In genomic region chr4:106902157-106902556, GRCm38 (mm10) we compare ENCODE assay signal across 26 mouse cellular contexts. TPM values are rescaled to one million over a fixed set of nuclear protein-coding genes. Genes with fewer than 3 reads are reported as not detected.
DNase-seq lines count a peak whose midpoint lies in the region; ATAC-seq and TF ChIP-seq lines count a peak whose summit lies in the region.
"Had no signal": no experiment of that assay in that cellular context is flagged by ENCODE, and none has a peak within 500 bp of the region (broad histone marks: within the 10 kb centered on the region; RNA-seq: fewer than 3 reads in every experiment).

No protein-coding gene starts in this region.

- 0 out of 2 replicates have a peak overlapping the region, but pooled peaks have one; percentile 19 for H3K27ac ChIP-seq in liver, embryonic 11.5 days (ENCODE audit: low read depth, low read length)
- H3K27ac ChIP-seq in MEL (ENCODE audit: control insufficient read depth, low read depth, low read length): peak overlapping the region; percentile 81
- no peak overlapping the region for H3K27ac ChIP-seq in liver, embryonic 12.5 days
- H3K27ac ChIP-seq in embryonic facial prominence, embryonic 10.5 days (replicated peaks): no peak overlapping the region
- H3K27ac ChIP-seq: forebrain, embryonic 12.5 days; hindbrain, embryonic 12.5 days; layer of hippocampus, adult 2 months; limb, embryonic 13.5 days; midbrain, embryonic 15.5 days; neural tube, embryonic 13.5 days; stomach, embryonic 15.5 days had no signal

- H3K9ac ChIP-seq in liver, embryonic 11.5 days (ENCODE audit: low read depth, low read length): no peak overlapping the region
- H3K9ac ChIP-seq in MEL (ENCODE audit: control insufficient read depth, low read depth, low read length, poor library complexity, severe bottlenecking): peak overlapping the region; percentile 49
- no peak overlapping the region for H3K9ac ChIP-seq in liver, embryonic 12.5 days
- H3K9ac ChIP-seq: forebrain, embryonic 12.5 days; hindbrain, embryonic 12.5 days; limb, embryonic 13.5 days; midbrain, embryonic 15.5 days; neural tube, embryonic 13.5 days; stomach, embryonic 15.5 days had no signal

- 55% methylated on average over 8 of the region's 8 CpGs for WGBS in liver, embryonic 11.5 days
- WGBS in liver, embryonic 12.5 days (ENCODE audit: insufficient replicate concordance): 38% methylated on average over 8 of the region's 8 CpGs
- 76% methylated on average over 8 of the region's 8 CpGs for WGBS in embryonic facial prominence, embryonic 10.5 days

- H3K36me3 ChIP-seq in liver, embryonic 11.5 days (ENCODE audit: control insufficient read depth, insufficient read depth, low read length): no peaks in the 10 kb centered on the region
- H3K36me3 ChIP-seq in MEL (ENCODE audit: control insufficient read depth in 1 of 2, insufficient read depth in 2 of 2, low read length in 2 of 2): peaks cover 0 to 13% of the 10 kb centered on the region in 2 experiments; a peak in 2 of 4 replicates
- no peaks in the 10 kb centered on the region for H3K36me3 ChIP-seq in liver, embryonic 12.5 days
- no peaks in the 10 kb centered on the region for H3K36me3 ChIP-seq in embryonic facial prominence, embryonic 10.5 days (replicated peaks)
- H3K36me3 ChIP-seq: forebrain, embryonic 12.5 days; hindbrain, embryonic 12.5 days; limb, embryonic 13.5 days; midbrain, embryonic 15.5 days; neural tube, embryonic 13.5 days; stomach, embryonic 15.5 days had no signal

- no peak for TF ChIP-seq RAD21 in MEL (IDR thresholded peaks at IDR 0.05; ENCODE audit: low read depth, low read length)

- ATAC-seq in liver, embryonic 11.5 days (replicated peaks; ENCODE audit: low FRiP score): 0 out of 2 replicates have a peak, but pooled peaks have one; percentile 44
- peak; percentile 37; the same call in 1 of the 2 replicates for ATAC-seq in liver, embryonic 12.5 days
- peak; percentile 75 for ATAC-seq in megakaryocyte-erythroid progenitor cell, adult 5-6 weeks (replicated peaks; ENCODE audit: low FRiP score, low TSS enrichment, poor library complexity, severe bottlenecking)
- ATAC-seq: activated CD4-positive, CD25-positive, alpha-beta regulatory T cell, adult 4 months; intestine, postnatal 0 days; midbrain, embryonic 15.5 days had no signal

- H3K4me1 ChIP-seq in liver, embryonic 11.5 days (replicated peaks; ENCODE audit: control insufficient read depth, insufficient read depth, low read length): peaks cover 9% of the 10 kb centered on the region; the same call in 1 of the 2 replicates
- peaks cover 5 to 18% of the 10 kb centered on the region in 2 experiments for H3K4me1 ChIP-seq in MEL (ENCODE audit: control insufficient read depth in 1 of 2, insufficient read depth in 2 of 2, low read length in 2 of 2)
- peaks cover 38% of the 10 kb centered on the region for H3K4me1 ChIP-seq in liver, embryonic 12.5 days
- peaks cover 49% of the 10 kb centered on the region for H3K4me1 ChIP-seq in embryonic facial prominence, embryonic 10.5 days
- H3K4me1 ChIP-seq: neural tube, embryonic 13.5 days had no signal

- H3K27me3 ChIP-seq in liver, embryonic 11.5 days (replicated peaks; ENCODE audit: control insufficient read depth, insufficient read depth, low read length): no peaks in the 10 kb centered on the region
- no peaks in the 10 kb centered on the region; a peak in 2 of 4 replicates for H3K27me3 ChIP-seq in MEL (ENCODE audit: control insufficient read depth in 1 of 2, insufficient read depth in 2 of 2, low read length in 2 of 2)
- peaks cover 37% of the 10 kb centered on the region for H3K27me3 ChIP-seq in liver, embryonic 12.5 days (replicated peaks)
- H3K27me3 ChIP-seq in embryonic facial prominence, embryonic 10.5 days (replicated peaks; ENCODE audit: low read depth, poor library complexity, severe bottlenecking): peaks cover 19% of the 10 kb centered on the region; the same call in 1 of the 2 replicates
- H3K27me3 ChIP-seq: limb, embryonic 13.5 days; midbrain, embryonic 15.5 days; neural tube, embryonic 13.5 days; stomach, embryonic 15.5 days had no signal

- no peaks in the 10 kb centered on the region for H3K79me2 ChIP-seq in MEL (ENCODE audit: control insufficient read depth, insufficient read depth, low read length, poor library complexity)

- no peak for TF ChIP-seq POLR2A in MEL (IDR thresholded peaks at IDR 0.05; ENCODE audit: control insufficient read depth in 1 of 2, insufficient read depth in 1 of 2, low read depth in 1 of 2, low read length in 2 of 2, poor library complexity in 1 of 2)

- H3K4me2 ChIP-seq in liver, embryonic 11.5 days: no peak overlapping the region
- no peak overlapping the region for H3K4me2 ChIP-seq in liver, embryonic 12.5 days
- H3K4me2 ChIP-seq: forebrain, embryonic 12.5 days; hindbrain, embryonic 12.5 days; limb, embryonic 13.5 days; midbrain, embryonic 15.5 days; neural tube, embryonic 13.5 days; stomach, embryonic 15.5 days had no signal

- no peak overlapping the region for H3K4me3 ChIP-seq in liver, embryonic 11.5 days (ENCODE audit: low read depth, low read length)
- peak overlapping the region; percentile 28 to 53 for H3K4me3 ChIP-seq in MEL (ENCODE audit: control insufficient read depth in 1 of 2, insufficient read depth in 1 of 2, low read depth in 2 of 2, low read length in 2 of 2)
- H3K4me3 ChIP-seq in liver, embryonic 12.5 days: no peak overlapping the region
- H3K4me3 ChIP-seq in embryonic facial prominence, embryonic 10.5 days: no peak overlapping the region
- H3K4me3 ChIP-seq: forebrain, embryonic 12.5 days; hindbrain, embryonic 12.5 days; layer of hippocampus, adult 2 months; limb, embryonic 13.5 days; midbrain, embryonic 15.5 days; neural tube, embryonic 13.5 days; stomach, embryonic 15.5 days had no signal

- TF ChIP-seq EP300 in MEL (IDR thresholded peaks at IDR 0.05; ENCODE audit: low read depth in 1 of 2, low read length in 2 of 2): peak; percentile 79 to 82

- DNase-seq in liver, embryonic 11.5 days (ENCODE audit: low spot score): no peak
- no peak for DNase-seq in liver
- DNase-seq in MEL (ENCODE audit: low read depth, low spot score): peak; percentile 85
- no peak for DNase-seq in cerebellum, adult 11 months
- no peak for DNase-seq in left cerebral cortex, postnatal 4 days
- DNase-seq in embryonic facial prominence, embryonic 10.5 days (ENCODE audit: low spot score): no peak
- DNase-seq: adrenal gland, postnatal 14 days; cerebellum, adult 9-10 months; gastrocnemius, postnatal 36 days; heart, postnatal 10 days; kidney, postnatal 25 days; lung, adult 2 months; lung, postnatal 14 days; retina, postnatal 1 day; thymus, postnatal 36 days had no signal

- intact Hi-C loops in left cerebral cortex, postnatal 4 days (cut with DNase I): no loop called here

- no peak for TF ChIP-seq CTCF in MEL (IDR thresholded peaks at IDR 0.05 in 2 of 3, conservative IDR thresholded peaks at IDR 0.05 in 1 of 3; ENCODE audit: control insufficient read depth in 1 of 3, insufficient read depth in 1 of 3, low read depth in 2 of 3, low read length in 3 of 3, poor library complexity in 1 of 3, severe bottlenecking in 1 of 3)

- H3K9me3 ChIP-seq in liver, embryonic 11.5 days (ENCODE audit: control insufficient read depth, low read length): no peaks in the 10 kb centered on the region
- no peaks in the 10 kb centered on the region for H3K9me3 ChIP-seq in MEL (replicated peaks; ENCODE audit: insufficient read depth, low read length)
- H3K9me3 ChIP-seq in liver, embryonic 12.5 days (replicated peaks): no peaks in the 10 kb centered on the region
- H3K9me3 ChIP-seq in embryonic facial prominence, embryonic 10.5 days: no peaks in the 10 kb centered on the region
- H3K9me3 ChIP-seq: forebrain, embryonic 12.5 days; hindbrain, embryonic 12.5 days; limb, embryonic 13.5 days; midbrain, embryonic 15.5 days; neural tube, embryonic 13.5 days; stomach, embryonic 15.5 days had no signal

TF ChIP-seq in MEL, 35 proteins besides CTCF, POLR2A, EP300 and RAD21 (continues in another document):
- TF ChIP-seq MYB (IDR thresholded peaks at IDR 0.05; ENCODE audit: low read depth, low read length) (peak; percentile 39; the same call in 1 of the 2 replicates), CHD2 (IDR thresholded peaks at IDR 0.05; ENCODE audit: low read length) (no peak), TBP (IDR thresholded peaks at IDR 0.05; ENCODE audit: low read depth, low read length) (no peak), TCF12 (IDR thresholded peaks at IDR 0.05; ENCODE audit: low read depth, low read length) (peak; percentile 78; the same call in 1 of the 2 replicates), NELFE (IDR thresholded peaks at IDR 0.05; ENCODE audit: low read depth, low read length) (no peak), JUND (IDR thresholded peaks at IDR 0.05; ENCODE audit: low read depth, low read length) (0 out of 2 replicates have a peak, but pooled peaks have one; percentile 26), HCFC1 (IDR thresholded peaks at IDR 0.05; ENCODE audit: low read depth, low read length) (no peak), ELF1 (IDR thresholded peaks at IDR 0.05; ENCODE audit: low read depth, low read length) (no peak), RCOR1 (IDR thresholded peaks at IDR 0.05; ENCODE audit: low read depth, low read length) (peak; percentile 45; the same call in 1 of the 2 replicates), MXI1 (IDR thresholded peaks at IDR 0.05; ENCODE audit: low read depth, low read length) (0 out of 2 replicates have a peak, but pooled peaks have one; percentile 16), GATA1 (IDR thresholded peaks at IDR 0.05; ENCODE audit: low read depth, low read length) (peak; percentile 67), UBTF (IDR thresholded peaks at IDR 0.05; ENCODE audit: borderline replicate concordance, insufficient read depth, low read depth, low read length) (no peak), E2F4 (IDR thresholded peaks at IDR 0.05; ENCODE audit: borderline replicate concordance, low read depth, low read length) (no peak), USF1 (IDR thresholded peaks at IDR 0.05; ENCODE audit: low read depth, low read length) (peak; percentile 23; the same call in 1 of the 2 replicates), MEF2A (IDR thresholded peaks at IDR 0.05; ENCODE audit: extremely low read depth, insufficient replicate concordance, low read depth, low read length, poor library complexity, severe bottlenecking) (no peak), ETS1 (IDR thresholded peaks at IDR 0.05; ENCODE audit: low read depth, low read length) (peak; percentile 55; the same call in 1 of the 2 replicates)

RNA-seq across cellular contexts. Expression of gene Ssbp3, which starts 8.3 kb away (rescaled TPM):
- polyA plus RNA-seq in liver, embryonic 11.5 days (2014; fragmentation: Nextera tagmentation; extraction: Ambion mirVana): 71.1 and 89.0 TPM in 2 replicates
- total RNA-seq in MEL (2012; rRNA removed): 28.3 and 30.5 TPM in 2 replicates
- 100 to 1,000 TPM; 116 to 242 TPM for polyA plus RNA-seq in MEL (2012; ENCODE audit: insufficient read depth in 1 of 2, insufficient read length in 2 of 2, low read depth in 1 of 2, low replicate concordance in 2 of 2, missing spikeins in 1 of 2)
- polyA plus RNA-seq in liver, embryonic 12.5 days (2016; fragmentation: Nextera tagmentation; extraction: Ambion mirVana): 98.6 and 118 TPM in 2 replicates
- total RNA-seq in megakaryocyte-erythroid progenitor cell, adult 5-6 weeks (2014; fragmentation: Nextera tagmentation): 104 and 138 TPM in 2 replicates
- total RNA-seq in megakaryocyte-erythroid progenitor cell, adult 5-6 weeks (2017): 50.5 and 63.4 TPM in 2 replicates
- total RNA-seq in left cerebral cortex, postnatal 4 days (2021): 100 to 1,000 TPM; 146 to 149 TPM
- polyA plus RNA-seq in embryonic facial prominence, embryonic 10.5 days (2016; fragmentation: Nextera tagmentation; extraction: Ambion mirVana): 147 TPM in 2 replicates

Comparison
In these comparisons a context has a peak if more than half of its experiments do, and no peak if none do; other contexts are left out.
1. H3K27ac ChIP-seq: peak in liver, embryonic 11.5 days (single experiment) and MEL (single experiment); none in liver, embryonic 12.5 days (single experiment) and embryonic facial prominence, embryonic 10.5 days (single experiment).
2. H3K4me3 ChIP-seq: peak in MEL (2 of 2); none in liver, embryonic 11.5 days (single experiment), liver, embryonic 12.5 days (single experiment) and embryonic facial prominence, embryonic 10.5 days (single experiment).
3. Peak in every context shown above with its lines, with median percentiles within 50 percentile points of each other: ATAC-seq.